Mouse (Mus musculus) hindbrain, postnatal 0 days (tissue): Measurements from ENCODE around the gene Pld1. TPM values are rescaled to one million over a fixed set of nuclear protein-coding genes. Genes with fewer than 3 reads are reported as not detected.

Experiments
- ATAC-seq: fragments of 200-750 bp; cut with Nextera tagmentation; 2 replicates; pipeline ENCODE4 v1.8.0; 2017; ENCODE audit warnings: mild to moderate bottlenecking, moderate TSS enrichment, moderate library complexity
- DNase-seq: peaks from one replicate; pipeline ENCODE4 v3.0.0-alpha.2; 2015; ENCODE audit warnings: low spot score
- H3K27ac ChIP-seq: fragments of 300-500 bp; sonication (generic); 2 replicates; pipeline ENCODE4 v1.5.1; 2014; ENCODE audit warnings: mild to moderate bottlenecking
- H3K27me3 ChIP-seq: fragments of 300-500 bp; sonication (generic); 2 replicates; pipeline ENCODE4 v1.6.1; 2014; ENCODE audit warnings: low read length, mixed read lengths; ENCODE audit not compliant: insufficient read depth
- H3K36me3 ChIP-seq: fragments of 300-500 bp; sonication (generic); 2 replicates; pipeline ENCODE4 v1.6.1; 2014; ENCODE audit warnings: low read length, mixed read lengths; ENCODE audit not compliant: insufficient read depth
- H3K4me1 ChIP-seq: fragments of 300-500 bp; sonication (generic); 2 replicates; pipeline ENCODE4 v1.6.1; 2014; ENCODE audit warnings: antibody characterized with exemption, low read length, mixed read lengths; ENCODE audit not compliant: insufficient read depth
- H3K4me2 ChIP-seq: fragments of 300-500 bp; sonication (generic); 2 replicates; pipeline ENCODE4 v1.6.1; 2014; ENCODE audit warnings: low read depth, mild to moderate bottlenecking, low read length, moderate library complexity, mixed read lengths
- H3K4me3 ChIP-seq: fragments of 300-500 bp; sonication (generic); 2 replicates; pipeline ENCODE4 v1.5.1; 2014; ENCODE audit warnings: low read length
- H3K9ac ChIP-seq: fragments of 300-500 bp; sonication (generic); replicated peaks from 2 replicates; pipeline ENCODE4 v1.6.1; 2014; ENCODE audit warnings: mild to moderate bottlenecking, low read length, moderate library complexity, mixed read lengths
- H3K9me3 ChIP-seq: fragments of 300-500 bp; sonication (generic); 2 replicates; pipeline ENCODE4 v1.6.1; 2016; ENCODE audit warnings: low read length, mixed read lengths
- CTCF ChIP-seq: IDR thresholded peaks from 2 replicates; pipeline ENCODE4 v1.5.1; 2016; ENCODE audit warnings: antibody characterized with exemption, control low read depth, low read depth
- WGBS: fragments of 180-500 bp; shearing (Covaris S2); extraction: QIAGEN DNeasy Blood & Tissue Kit; methylation state at CpG from one replicate; pipeline ENCODE4 v1.1.7; 2014; 5-methylcytosine and 5-hydroxymethylcytosine counted together
- polyA plus RNA-seq: library from polyadenylated mRNA; unstranded; fragments of >200 nt; fragmentation: Nextera tagmentation; extraction: Ambion mirVana; gene quantifications from 2 replicates; pipeline ENCODE4 v1.2.1, GENCODE M21; 2015
- total RNA-seq: library from RNA; depleted of rRNA; stranded (reverse); fragments of >200 nt; gene quantifications from 2 replicates; pipeline ENCODE4 v1.2.3, GENCODE M21; 2014

The Pld1 gene
- total and polyA plus RNA-seq, 2 experiments from 2014 or later = 3.9 to 10.7 TPM

DNA sequence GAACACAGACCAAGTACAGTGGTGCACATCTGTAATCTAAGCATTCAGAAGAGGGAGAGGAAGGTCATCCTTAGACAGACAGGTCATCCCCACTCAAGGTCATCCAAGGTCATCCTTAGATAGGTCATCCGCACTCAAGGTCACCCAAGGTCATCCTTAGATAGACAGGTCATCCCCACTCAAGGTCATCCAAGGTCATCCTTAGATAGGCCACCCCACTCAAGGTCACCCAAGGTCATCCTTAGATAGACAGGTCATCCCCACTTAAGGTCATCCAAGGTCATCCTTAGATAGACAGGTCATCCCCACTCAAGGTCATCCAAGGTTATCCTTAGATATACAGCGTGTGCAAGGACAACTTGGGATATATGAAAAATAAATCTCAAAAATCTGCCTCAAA is 175.4 kb downstream of the Pld1 start:
- H3K27ac ChIP-seq = no peak overlapping the region
- no peaks in the 10 kb centered on the region for H3K4me1 ChIP-seq
- DNase-seq (no peak), ATAC-seq (no peak)
- no peak overlapping the region for H3K4me3 ChIP-seq
- no peak for TF ChIP-seq CTCF
- H3K27me3 ChIP-seq = no peaks in the 10 kb centered on the region
- no peak overlapping the region for H3K9ac ChIP-seq
- no peak overlapping the region for H3K4me2 ChIP-seq
- WGBS = 93% methylated on average over 2 of the region's 2 CpGs
- no peaks in the 10 kb centered on the region for H3K9me3 ChIP-seq
- H3K36me3 ChIP-seq = no peaks in the 10 kb centered on the region

DNA sequence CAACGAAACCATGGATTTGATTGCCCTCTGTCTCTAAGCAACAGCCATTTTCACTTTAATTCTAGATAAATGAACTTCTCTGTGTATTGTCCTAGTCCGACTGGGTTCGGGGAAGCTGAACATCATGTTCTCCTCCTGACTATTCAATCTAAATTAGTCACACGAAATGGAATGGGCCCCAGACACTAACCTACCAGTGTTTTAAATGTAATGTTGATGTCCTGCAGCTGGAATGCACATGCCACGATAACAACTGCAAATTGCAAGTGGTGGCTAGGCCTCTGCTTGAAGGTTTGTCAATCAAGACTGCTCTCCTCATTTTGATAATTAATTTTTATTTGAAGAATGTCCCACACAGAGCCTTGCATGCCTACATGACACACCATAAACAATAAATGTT is 203.2 kb downstream of the Pld1 start:
- Histone ChIP-seq H3K36me3 (no peaks in the 10 kb centered on the region), H3K4me3 (no peak overlapping the region), H3K4me2 (no peak overlapping the region), H3K9me3 (no peaks in the 10 kb centered on the region), H3K4me1 (no peaks in the 10 kb centered on the region), H3K27ac (no peak overlapping the region), H3K27me3 (no peaks in the 10 kb centered on the region), H3K9ac (no peak overlapping the region)
- TF ChIP-seq CTCF = no peak
- DNase-seq (no peak), ATAC-seq (no peak)
- 36% methylated on average over 5 of the region's 5 CpGs for WGBS

DNA sequence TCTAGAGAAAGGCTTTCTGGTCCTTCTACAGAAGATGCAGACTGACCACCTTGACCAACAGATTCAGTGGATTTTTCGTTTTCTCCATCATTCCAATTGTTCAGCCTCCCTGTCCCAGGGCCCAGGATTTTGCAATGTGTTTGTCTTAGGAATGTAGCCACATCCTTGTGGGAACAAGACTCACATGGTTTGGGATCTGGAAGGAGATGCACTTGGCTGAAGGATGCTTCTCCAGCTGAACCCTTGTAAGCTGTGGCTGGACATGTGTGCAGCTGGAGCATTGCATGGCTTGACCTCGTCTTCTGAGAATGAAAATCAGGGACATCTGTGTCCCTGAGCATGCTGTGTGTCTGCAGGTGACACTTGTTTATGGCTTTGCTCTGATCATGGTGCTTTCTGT is 203.6 kb downstream of the Pld1 start:
- Histone ChIP-seq H3K9ac (no peak overlapping the region), H3K4me3 (no peak overlapping the region), H3K36me3 (no peaks in the 10 kb centered on the region), H3K4me1 (no peaks in the 10 kb centered on the region), H3K4me2 (no peak overlapping the region), H3K9me3 (no peaks in the 10 kb centered on the region), H3K27ac (no peak overlapping the region), H3K27me3 (no peaks in the 10 kb centered on the region)
- 83% methylated on average over 2 of the region's 2 CpGs for WGBS
- DNase-seq (no peak), ATAC-seq (no peak)
- TF ChIP-seq CTCF = no peak

- no peak for TF ChIP-seq CTCF
- no peak overlapping the region for H3K4me3 ChIP-seq
- H3K9me3 ChIP-seq = no peaks in the 10 kb centered on the region
- H3K27ac ChIP-seq = no peak overlapping the region
- peak; percentile 51 for DNase-seq
- no peaks in the 10 kb centered on the region for H3K36me3 ChIP-seq
- H3K4me2 ChIP-seq = no peak overlapping the region
- H3K4me1 ChIP-seq = no peaks in the 10 kb centered on the region
- ATAC-seq = no peak; the same call in 1 of the 2 replicates
- H3K9ac ChIP-seq = no peak overlapping the region
- no peaks in the 10 kb centered on the region for H3K27me3 ChIP-seq
These were observed 206.2 kb downstream of the Pld1 start for GRCm38 (mm10) chr3:28144676-28145075.

DNA sequence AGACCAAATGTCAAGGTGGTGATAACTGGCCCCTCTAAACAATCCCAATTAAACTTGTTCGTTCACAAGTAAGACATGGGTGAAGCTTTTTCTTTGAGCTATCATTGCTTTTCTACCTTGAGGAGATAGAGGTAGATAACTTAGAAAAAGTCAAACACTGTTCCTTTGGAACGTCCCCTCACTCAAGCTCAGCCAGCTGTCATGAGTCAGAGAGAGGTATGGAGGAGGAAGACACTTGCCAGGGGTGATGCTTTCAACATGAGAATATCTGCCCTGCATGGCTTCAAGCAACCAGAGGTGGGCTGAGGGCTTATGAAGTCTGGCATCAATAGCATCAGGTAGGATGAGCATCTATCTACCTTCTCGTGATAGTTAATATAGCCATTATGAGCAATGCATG is 207.0 kb downstream of the Pld1 start:
- no peaks in the 10 kb centered on the region for H3K4me1 ChIP-seq
- no peak overlapping the region for H3K4me3 ChIP-seq
- no peak overlapping the region for H3K9ac ChIP-seq
- no peaks in the 10 kb centered on the region for H3K9me3 ChIP-seq
- H3K36me3 ChIP-seq = no peaks in the 10 kb centered on the region
- 91% methylated on average over 3 of the region's 3 CpGs for WGBS
- DNase-seq (no peak), ATAC-seq (no peak)
- H3K27ac ChIP-seq = no peak overlapping the region
- H3K27me3 ChIP-seq = no peaks in the 10 kb centered on the region
- no peak for TF ChIP-seq CTCF
- H3K4me2 ChIP-seq = no peak overlapping the region

- H3K9ac ChIP-seq = no peak overlapping the region
- WGBS = 99% methylated on average over 2 of the region's 2 CpGs
- H3K27ac ChIP-seq = no peak overlapping the region
- TF ChIP-seq CTCF = no peak
- no peak overlapping the region for H3K4me2 ChIP-seq
- no peaks in the 10 kb centered on the region for H3K27me3 ChIP-seq
- DNase-seq = no peak
- H3K9me3 ChIP-seq = no peaks in the 10 kb centered on the region
- H3K36me3 ChIP-seq = no peaks in the 10 kb centered on the region
- no peak overlapping the region for H3K4me3 ChIP-seq
- no peak for ATAC-seq
- no peaks in the 10 kb centered on the region for H3K4me1 ChIP-seq
These were observed 211.3 kb downstream of the Pld1 start for GRCm38 (mm10) chr3:28149656-28150256.

- H3K4me3 ChIP-seq = no peak overlapping the region
- WGBS = 89% methylated on average over 2 of the region's 2 CpGs
- H3K27ac ChIP-seq = no peak overlapping the region
- DNase-seq (no peak), ATAC-seq (no peak)
- H3K36me3 ChIP-seq = no peaks in the 10 kb centered on the region
- H3K4me2 ChIP-seq = no peak overlapping the region
- no peak overlapping the region for H3K9ac ChIP-seq
- no peak for TF ChIP-seq CTCF
- no peaks in the 10 kb centered on the region for H3K9me3 ChIP-seq
- H3K27me3 ChIP-seq = no peaks in the 10 kb centered on the region
- no peaks in the 10 kb centered on the region for H3K4me1 ChIP-seq
These were observed 219.5 kb downstream of the Pld1 start for GRCm38 (mm10) chr3:28158006-28158405.
